1 mouse cellular context compared by ENCODE assay signal in the genomic region with DNA sequence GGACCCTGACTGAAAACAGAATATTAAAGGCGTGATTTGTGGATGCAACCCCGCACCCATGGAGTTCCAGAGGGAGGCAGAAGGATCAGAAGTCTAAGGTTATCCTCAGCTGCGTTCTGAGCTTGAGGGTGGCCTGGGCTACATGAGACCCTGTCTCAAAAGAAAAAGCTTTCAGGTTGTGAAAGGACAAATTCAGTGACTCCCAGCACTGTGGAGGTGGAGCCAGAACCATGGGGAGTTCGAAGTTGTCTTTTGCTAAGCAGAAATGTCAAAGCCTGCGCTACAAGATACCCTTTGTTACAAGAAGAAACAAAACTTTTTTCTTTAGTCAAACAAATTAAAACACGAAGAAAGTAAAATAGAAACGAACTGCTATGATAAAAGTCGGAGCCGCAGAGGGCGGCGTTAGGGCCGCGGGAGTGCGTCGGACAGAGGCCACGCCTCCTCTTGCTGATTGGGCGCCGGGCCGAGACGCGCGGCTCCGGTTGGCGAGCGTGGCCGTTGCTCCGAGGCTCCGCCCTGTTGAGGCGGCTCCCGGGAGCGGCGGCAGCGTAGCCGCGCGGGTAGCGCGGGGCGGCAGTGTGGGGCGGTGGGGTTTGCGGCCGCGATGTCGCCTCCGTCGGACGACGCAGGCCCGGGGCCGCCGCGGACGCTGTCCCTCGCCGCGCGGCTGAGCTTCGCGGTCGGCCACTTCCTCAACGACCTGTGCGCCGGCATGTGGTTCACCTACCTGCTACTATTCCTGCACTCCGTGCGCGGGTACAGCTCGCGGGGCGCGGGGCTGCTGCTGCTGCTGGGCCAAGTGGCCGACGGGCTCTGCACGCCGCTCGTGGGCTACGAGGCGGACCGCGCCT.
TF ChIP-seq lines count a peak whose summit lies in the region.

A gene (plus strand): TSS at position 501 of the 854 bp plus-strand sequence.

TF ChIP-seq in CH12.LX, 34 proteins besides CTCF, POLR2A, EP300 and RAD21 (continued from another document):
- TF ChIP-seq USF1 (IDR thresholded peaks at IDR 0.05; ENCODE audit: low read depth, low read length): no peak
- TF ChIP-seq TBP (conservative IDR thresholded peaks at IDR 0.05; ENCODE audit: low read depth, low read length): 0 out of 2 replicates have a peak, but pooled peaks have one; percentile 12
- no peak for TF ChIP-seq GABPA (IDR thresholded peaks at IDR 0.05; ENCODE audit: insufficient replicate concordance, low read depth, low read length)
- TF ChIP-seq NELFE (IDR thresholded peaks at IDR 0.05; ENCODE audit: low read depth, low read length): peak; percentile 43
- TF ChIP-seq JUND (conservative IDR thresholded peaks at IDR 0.05; ENCODE audit: low read depth, low read length): no peak
- no peak for TF ChIP-seq ETS1 (conservative IDR thresholded peaks at IDR 0.05; ENCODE audit: low read depth, low read length)
- TF ChIP-seq POLR2AphosphoS2 (IDR thresholded peaks at IDR 0.05; ENCODE audit: low read depth, low read length): no peak
- TF ChIP-seq ZNF384 (IDR thresholded peaks at IDR 0.05; ENCODE audit: low read depth, low read length): no peak
- peak; percentile 62; the same call in 1 of the 2 replicates for TF ChIP-seq MAX (IDR thresholded peaks at IDR 0.05; ENCODE audit: low read length)
- TF ChIP-seq JUN (IDR thresholded peaks at IDR 0.05; ENCODE audit: insufficient read depth, low read depth, low read length): no peak
- peak; percentile 64 for TF ChIP-seq TCF12 (IDR thresholded peaks at IDR 0.05; ENCODE audit: low read depth, low read length)
- TF ChIP-seq PAX5 (IDR thresholded peaks at IDR 0.05; ENCODE audit: low read length): no peak
- 0 out of 2 replicates have a peak, but pooled peaks have one; percentile 12 for TF ChIP-seq MEF2A (IDR thresholded peaks at IDR 0.05; ENCODE audit: borderline replicate concordance, low read depth, low read length)
- 0 out of 2 replicates have a peak, but pooled peaks have one; percentile 47 for TF ChIP-seq E2F4 (IDR thresholded peaks at IDR 0.05; ENCODE audit: insufficient replicate concordance, low read depth, low read length)
- peak; percentile 41; the same call in 1 of the 2 replicates for TF ChIP-seq NRF1 (IDR thresholded peaks at IDR 0.05; ENCODE audit: low read depth, low read length)
- TF ChIP-seq RCOR1 (conservative IDR thresholded peaks at IDR 0.05; ENCODE audit: low read depth, low read length): no peak; the same call in 1 of the 2 replicates
- no peak for TF ChIP-seq SMC3 (IDR thresholded peaks at IDR 0.05; ENCODE audit: low read depth, low read length)
- TF ChIP-seq USF2 (conservative IDR thresholded peaks at IDR 0.05; ENCODE audit: low read depth, low read length): no peak
- peak; percentile 51; the same call in 1 of the 2 replicates for TF ChIP-seq SIN3A (IDR thresholded peaks at IDR 0.05; ENCODE audit: low read length)
- no peak for TF ChIP-seq BHLHE40 (IDR thresholded peaks at IDR 0.05; ENCODE audit: low read depth, low read length)
- peak; percentile 56 for TF ChIP-seq ELF1 (IDR thresholded peaks at IDR 0.05; ENCODE audit: low read depth, low read length)
- TF ChIP-seq UBTF (IDR thresholded peaks at IDR 0.05; ENCODE audit: low read depth, low read length): peak; percentile 78
- no peak for TF ChIP-seq CHD1 (IDR thresholded peaks at IDR 0.05; ENCODE audit: low read depth, low read length)
- TF ChIP-seq ZKSCAN1 (IDR thresholded peaks at IDR 0.05; ENCODE audit: borderline replicate concordance, low read depth, low read length): no peak
- TF ChIP-seq MAFK (IDR thresholded peaks at IDR 0.05; ENCODE audit: insufficient replicate concordance, low read length): no peak
- TF ChIP-seq MAZ (IDR thresholded peaks at IDR 0.05; ENCODE audit: low read depth, low read length): peak; percentile 65; the same call in 1 of the 2 replicates
- 0 out of 2 replicates have a peak, but pooled peaks have one; percentile 27 for TF ChIP-seq IRF4 (IDR thresholded peaks at IDR 0.05; ENCODE audit: low read depth, low read length)
- peak; percentile 80 for TF ChIP-seq MYC (IDR thresholded peaks at IDR 0.05; ENCODE audit: low read depth, low read length)
- TF ChIP-seq ZMIZ1 (IDR thresholded peaks at IDR 0.05; ENCODE audit: low read depth, low read length): no peak
- TF ChIP-seq CHD2 (IDR thresholded peaks at IDR 0.05; ENCODE audit: low read length): peak; percentile 79
- peak; percentile 62 for TF ChIP-seq HCFC1 (IDR thresholded peaks at IDR 0.05; ENCODE audit: low read depth, low read length)
- no peak for TF ChIP-seq KAT2A (IDR thresholded peaks at IDR 0.05; ENCODE audit: insufficient replicate concordance, low read length)
